Mouse (Mus musculus): Measurements from ENCODE around the gene Itgb4. TPM values are rescaled to one million over a fixed set of nuclear protein-coding genes. Genes with fewer than 3 reads are reported as not detected.

Gene Itgb4
- polyA plus RNA-seq, 1 experiment from 2014 or later = 7.8 TPM

DNA sequence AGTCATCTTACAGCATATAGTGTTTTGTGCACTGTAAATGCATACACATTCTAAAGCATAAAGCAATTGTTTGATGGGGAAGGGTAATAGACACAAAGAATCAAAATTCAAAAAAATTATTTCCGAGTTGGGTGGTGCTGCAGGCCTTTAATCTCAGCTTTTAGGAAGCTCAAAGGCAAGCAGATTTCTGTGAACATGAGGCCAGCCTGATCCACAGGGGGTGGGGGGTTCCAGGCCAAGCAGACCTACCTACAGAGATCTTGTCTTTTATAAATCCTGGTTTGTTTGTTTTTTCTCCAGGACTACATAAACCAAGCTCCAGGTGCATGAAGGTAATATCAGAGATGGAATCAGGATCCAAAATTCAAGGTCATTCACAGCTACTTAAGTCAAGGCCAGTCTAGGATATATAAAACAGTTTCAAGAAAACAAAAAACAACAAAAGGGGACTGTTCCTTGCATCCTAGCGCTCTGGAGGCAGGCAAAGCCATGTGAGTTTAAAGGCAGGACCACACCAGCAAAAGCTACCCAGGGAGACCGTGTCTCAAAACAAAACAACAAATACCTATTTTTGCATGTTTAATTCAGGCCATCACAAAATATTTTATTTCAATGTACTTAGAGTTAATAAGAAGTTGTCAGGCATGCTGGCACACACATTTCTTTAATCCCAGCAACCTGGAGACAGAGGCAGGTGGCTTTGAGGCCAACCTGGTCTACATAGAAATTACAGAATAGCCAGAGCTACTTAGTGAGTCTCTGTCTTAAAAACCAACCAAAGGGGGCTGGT is 50.7 kb downstream of the Itgb4 start:
- DNase-seq (ENCODE audit: low spot score) = no peak

DNA sequence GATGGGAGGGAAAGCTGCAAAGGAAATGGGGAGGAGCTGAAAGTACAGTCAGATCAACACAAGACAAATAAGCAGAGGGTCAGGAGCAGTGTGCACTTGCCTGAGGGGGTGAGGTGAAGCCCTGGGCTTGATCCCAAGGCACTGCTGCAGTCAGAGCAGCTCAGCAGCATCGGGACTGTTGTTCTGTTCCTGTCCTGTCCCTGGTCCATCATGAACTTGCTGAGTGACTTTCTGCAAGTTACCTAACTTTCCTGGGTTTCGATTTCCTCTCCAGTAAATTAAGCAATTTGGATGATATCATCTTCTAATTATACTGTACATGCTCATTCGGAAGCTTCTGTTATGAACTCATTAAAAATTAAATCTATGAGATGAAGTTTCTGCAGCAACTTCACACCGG is 53.2 kb downstream of the Itgb4 start, which contains the start of gene H3f3b:
Gene H3f3b, minus strand, starts transcription at position 207 of the 400 bp plus-strand sequence.
- no peak for DNase-seq (ENCODE audit: low spot score)

DNA sequence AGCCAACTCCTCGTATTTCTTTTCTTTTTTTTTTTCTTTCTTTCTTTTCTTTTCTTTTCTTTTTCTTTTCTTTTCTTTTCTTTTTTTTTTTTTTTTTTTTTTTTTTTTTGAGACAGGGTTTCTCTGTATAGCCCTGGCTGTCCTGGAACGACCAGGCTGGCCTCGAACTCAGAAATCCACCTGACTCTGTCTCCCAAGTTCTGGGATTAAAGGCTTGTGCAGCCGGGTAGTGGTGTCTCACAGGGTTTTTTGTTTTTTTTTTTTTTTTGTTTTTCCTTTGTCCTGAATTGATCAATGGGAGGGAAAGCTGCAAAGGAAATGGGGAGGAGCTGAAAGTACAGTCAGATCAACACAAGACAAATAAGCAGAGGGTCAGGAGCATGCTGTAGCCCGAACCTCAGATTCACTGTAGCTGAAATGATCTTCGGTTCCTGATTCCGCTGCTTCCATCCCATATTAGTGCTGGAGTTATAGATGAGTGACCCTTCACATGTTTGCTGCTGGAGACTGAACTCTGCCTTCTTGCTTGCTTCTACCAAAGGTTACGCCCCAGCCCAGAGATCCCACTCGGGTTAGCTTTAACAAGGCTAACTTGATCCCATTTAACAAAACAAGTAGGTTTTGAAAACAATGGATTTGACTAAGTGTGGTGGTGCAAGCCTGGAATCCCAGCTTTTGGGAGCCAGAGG is 53.8 kb downstream of the Itgb4 start:
- no peak for DNase-seq (ENCODE audit: low spot score)

DNA sequence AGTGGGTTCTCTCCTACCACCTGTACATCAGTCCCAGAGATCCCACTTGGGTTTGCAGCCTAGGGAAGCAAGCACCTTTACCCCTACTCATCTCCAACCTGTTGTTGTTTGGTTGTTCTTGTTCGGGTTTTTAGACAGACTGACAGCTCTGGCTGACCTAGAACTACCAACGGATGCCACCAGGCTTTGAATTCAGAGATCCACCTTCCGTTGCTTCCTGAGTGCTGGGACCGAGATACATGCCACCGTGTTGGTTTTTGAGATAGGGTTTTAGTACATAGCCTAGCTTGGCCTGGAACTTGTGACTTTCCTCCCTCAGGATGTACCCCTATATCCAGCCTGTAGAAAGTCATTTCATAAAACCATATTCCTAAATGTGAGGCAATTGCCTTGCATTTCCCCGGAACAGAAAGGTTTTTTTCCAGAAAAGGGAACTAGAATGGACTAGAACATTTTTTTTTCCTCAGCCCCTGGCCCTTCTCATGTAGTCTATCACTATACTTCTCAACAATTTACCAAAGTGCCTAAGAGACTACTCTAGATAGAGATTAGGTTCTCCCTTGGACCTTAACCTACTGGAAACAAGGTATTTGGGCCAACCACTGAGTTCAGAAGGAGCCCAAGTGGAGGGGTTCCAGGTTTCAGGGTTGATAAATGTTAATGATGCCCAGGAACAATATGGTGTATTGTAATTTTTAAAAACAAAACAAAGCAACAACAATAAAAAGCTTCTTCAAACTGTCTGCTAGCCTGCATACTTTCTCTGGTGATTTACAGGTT is 54.8 kb downstream of the Itgb4 start:
- DNase-seq (ENCODE audit: low spot score) = no peak

DNA sequence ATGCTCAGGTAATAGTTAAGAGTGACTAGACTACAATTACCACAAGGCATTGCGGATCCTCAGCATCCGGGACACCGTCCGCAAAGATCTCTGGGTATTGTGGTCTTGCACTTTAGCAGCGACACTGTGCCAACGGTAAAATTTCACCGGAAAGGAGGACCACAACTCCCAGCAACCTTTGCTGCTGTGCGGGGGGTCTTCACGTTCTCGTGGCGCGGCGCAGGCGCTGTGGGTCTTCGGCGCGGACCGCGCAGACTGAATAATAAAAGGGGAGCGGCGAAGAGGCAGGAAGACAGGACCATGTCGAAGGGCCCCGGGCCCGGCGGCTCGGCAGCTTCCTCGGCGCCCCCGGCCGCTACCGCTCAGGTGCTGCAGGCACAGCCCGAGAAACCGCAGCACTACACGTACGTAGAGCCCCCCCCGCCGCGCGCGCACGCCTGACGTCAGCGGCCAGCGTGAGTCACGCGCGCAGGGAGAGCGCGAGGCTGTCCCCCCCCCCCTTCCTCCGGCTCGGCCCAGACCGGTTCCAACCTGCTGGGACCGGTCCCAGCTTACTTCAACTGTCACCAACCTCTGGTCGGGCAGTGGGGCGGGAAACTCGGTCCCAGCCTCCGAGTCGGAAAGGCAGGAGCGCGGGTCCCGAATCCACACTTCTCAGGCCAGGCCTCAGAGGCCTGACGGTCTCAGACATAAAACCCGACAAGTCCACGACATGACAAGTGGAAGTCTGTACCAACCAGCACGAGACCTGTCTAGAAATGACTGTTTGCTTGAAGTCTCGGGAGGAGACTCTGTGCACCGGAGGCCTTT is 55.8 kb downstream of the Itgb4 start, which contains the start of gene Unk:
Gene Unk, plus strand, starts transcription at position 235 of the 810 bp plus-strand sequence.
- peak; percentile 99 for DNase-seq (ENCODE audit: low spot score)

DNA sequence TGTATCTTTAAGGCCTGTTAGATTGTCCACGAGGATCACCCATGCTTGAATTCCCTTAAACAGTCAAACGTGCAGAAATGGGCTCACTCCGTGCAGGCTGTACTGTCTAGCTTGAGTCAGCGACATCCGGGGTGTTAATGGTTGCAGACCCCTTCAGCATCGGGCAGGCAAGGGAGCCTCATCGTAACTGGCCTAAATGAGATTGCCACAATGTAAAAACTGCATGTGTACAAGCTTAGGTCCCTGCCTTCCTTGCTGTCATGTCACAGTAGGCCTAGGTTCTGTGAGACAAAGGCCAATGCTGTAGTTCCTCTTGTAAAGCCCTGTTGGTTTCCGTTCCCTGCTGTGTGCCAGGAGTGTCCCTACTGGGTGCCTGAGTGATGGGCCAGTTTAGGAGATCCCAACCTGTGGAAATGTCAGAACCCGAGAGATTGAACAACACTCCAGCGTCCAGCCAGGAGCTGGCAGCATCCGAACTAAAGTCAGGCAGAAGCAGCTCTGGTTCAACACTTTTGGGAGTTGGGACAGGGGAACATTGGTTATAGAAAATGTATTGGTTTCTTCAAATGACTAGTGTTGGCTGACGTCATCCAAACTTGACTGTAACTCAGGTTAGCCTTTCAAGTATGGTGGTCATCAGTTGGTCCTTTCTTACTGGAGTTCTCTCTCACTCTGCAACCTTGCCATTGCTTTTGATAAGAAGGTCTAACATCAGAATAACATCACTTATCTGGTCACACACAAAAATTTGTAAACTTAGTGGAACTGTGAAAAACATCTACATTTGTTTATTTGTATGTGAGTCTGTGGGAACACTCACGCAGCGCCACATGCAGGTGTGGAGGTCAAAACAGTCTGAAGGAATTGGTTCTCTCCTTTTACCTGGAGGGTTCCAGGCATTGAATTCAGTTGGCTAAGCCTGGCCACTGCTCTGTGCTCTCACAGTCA is 56.7 kb downstream of the Itgb4 start:
- DNase-seq (ENCODE audit: low spot score) = no peak

DNA sequence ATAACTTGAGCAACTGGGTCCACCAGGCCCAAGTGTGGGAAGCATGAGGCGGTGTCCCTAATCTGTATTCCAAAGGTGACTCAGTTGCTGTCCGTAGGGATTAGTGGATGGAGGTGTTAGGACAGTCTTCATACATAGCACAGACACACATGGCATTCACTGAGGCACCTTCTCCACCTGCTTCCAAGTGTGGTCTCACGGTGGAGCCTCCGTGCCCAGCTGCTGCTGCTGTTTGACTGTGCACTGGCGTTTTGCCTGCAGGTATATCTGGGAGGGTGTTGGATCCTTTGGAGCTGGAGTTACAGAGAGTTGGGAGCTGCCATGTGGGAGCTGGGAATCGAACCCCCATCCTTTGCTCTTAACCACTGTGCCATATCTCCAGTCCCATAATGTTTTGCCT is 60.1 kb downstream of the Itgb4 start:
- no peak for DNase-seq (ENCODE audit: low spot score)

DNA sequence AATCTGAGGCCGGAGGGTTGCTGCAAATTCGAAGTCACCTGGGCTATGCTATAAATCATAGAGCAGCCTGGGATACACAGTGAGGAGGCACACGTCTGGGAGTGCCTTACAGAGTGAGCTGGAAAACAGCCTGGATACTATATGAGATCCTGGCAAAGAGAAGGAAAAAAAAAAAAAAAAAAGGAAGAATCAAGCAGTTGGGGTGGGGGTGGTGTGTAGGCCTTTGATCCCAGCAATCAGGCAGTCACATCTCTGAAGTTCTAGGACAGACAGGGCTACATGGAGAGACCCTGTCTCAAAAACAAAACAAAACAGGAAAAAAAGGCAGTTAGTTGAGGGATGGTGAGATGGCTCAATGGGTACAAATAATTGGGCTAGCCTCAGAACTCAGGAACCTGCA is 62.2 kb downstream of the Itgb4 start:
- DNase-seq (ENCODE audit: low spot score) = no peak

DNA sequence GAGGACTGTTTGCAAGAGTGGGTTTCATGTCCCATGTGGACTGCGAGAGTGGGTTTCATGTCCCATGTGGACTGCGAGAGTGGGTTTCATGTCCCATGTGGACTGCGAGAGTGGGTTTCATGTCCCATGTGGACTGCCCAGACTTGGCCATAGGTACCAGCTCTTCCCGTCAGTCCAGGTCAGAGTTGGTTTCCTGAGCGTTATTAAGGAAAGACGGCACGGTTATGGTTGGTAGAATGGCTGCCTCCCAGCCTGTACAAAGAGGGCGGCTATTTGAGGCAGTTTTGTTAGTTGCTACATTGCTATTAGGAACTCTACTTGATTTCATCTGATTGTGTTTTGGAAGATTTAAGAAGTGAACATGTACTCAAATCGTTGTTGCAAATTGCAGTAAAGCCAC is 63.3 kb downstream of the Itgb4 start:
- no peak for DNase-seq (ENCODE audit: low spot score)

DNA sequence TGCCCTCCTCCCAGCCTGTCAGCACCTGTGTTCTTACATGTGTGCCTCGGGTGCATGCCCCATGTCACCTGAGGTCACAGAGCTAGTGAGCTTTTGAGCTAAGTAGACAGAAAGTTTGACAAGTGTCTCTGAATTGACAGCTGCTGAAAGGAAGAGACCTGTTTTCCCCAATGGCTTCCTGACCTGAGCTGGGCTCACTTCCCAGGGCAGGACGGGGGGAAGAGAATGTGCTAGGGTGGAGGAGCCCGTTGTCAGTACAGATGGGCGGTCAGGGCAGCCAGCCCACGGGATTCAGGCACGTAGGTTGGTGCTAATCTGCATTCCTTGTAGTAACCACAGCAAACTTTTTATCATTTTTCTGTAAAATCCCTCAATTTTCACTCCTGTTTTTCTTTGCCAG is 66.1 kb downstream of the Itgb4 start:
- no peak for DNase-seq (ENCODE audit: low spot score)

DNA sequence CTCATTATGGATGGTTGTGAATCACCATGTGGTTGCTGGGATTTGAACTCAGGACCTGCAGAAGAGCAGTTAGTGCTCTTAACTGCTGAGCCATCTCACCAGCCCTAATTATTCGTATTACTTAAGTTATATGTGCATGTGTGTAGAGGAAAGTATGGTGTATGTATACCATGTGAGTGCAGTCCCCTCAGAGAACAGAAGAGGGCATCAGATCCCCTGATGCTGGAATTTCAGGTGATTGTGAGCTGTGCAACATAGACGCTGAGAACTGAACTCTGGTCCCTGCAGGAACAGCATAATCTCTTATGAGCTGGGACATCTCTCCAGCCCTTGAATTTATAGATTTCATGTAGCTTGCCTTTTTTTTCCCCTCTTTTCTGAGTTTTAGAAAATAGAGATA is 67.3 kb downstream of the Itgb4 start:
- DNase-seq (ENCODE audit: low spot score) = no peak

DNA sequence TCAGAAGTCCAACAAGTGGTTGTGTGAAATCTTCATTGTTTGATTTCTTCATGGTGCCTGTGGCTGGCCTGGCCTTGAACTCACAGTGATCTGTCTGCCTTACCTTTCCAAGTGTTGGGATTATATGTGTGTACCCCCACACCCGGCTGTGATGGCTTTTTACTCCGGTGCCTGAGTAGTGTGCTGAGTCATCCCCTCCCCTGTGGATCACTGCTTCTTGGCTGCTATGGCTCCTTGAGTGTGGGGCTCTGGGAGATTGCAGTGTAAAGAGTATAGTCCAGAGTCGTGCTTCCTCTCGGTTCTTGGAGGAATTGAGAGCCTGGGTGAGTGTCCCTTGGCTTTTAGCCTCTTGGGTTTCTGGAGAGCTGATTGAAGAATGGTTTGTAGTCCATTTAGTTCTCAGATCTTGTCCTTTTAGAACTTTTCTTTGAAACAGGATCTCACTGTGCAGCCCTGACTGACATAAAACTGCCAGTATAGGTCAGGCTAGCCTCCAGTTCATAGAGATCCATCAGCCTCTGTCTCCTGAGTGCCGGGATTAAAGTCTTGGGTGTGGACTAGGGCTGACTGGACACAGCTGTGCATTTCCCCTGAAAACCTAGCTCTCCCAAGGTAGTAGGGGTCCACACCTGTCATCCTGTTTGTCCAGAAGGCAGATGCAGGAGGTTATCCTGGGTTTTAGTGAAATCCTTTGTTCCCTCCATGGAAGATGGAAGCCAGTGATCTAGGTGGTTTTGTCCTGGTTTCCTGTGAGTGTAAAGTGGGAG is 68.0 kb downstream of the Itgb4 start:
- DNase-seq (ENCODE audit: low spot score) = no peak

DNA sequence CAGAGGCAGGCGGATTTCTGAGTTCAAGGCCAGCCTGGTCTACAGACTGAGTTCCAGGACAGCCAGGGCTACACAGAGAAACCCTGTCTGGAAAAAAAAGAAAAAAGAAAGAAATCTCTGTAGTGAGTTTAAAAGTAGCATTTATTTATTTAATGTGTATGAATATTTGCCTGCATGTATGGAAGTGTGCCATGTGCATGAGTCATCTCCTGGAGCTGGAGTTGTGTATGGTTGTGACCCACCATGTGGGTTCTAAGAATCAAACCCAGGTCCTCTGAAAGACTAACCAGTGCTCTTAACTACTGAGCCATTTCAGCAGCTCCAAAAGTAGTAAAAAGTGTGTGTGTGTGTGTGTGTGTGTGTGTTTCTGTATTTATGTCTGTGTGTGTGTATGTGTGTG is 68.8 kb downstream of the Itgb4 start:
- DNase-seq (ENCODE audit: low spot score) = no peak

DNA sequence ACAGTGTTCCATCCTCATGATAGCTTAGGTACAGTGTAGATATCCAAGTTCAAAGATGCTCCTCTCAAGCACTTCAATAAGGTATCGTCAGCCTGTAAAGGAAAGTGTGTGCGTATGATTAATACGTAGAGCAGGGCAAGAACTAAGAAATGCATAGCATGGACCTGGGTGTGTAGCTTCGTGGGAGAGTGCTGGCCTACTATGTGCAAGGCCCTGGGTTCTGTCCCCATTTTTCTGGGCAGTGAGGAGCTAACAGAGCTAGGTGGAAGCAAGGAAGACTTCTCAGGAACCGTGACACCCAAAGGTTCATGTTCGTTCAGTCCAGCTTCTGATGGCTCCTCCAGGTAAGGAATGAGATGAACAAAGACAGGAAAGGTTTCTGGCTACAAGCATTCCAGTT is 70.7 kb downstream of the Itgb4 start:
- DNase-seq (ENCODE audit: low spot score) = no peak

DNA sequence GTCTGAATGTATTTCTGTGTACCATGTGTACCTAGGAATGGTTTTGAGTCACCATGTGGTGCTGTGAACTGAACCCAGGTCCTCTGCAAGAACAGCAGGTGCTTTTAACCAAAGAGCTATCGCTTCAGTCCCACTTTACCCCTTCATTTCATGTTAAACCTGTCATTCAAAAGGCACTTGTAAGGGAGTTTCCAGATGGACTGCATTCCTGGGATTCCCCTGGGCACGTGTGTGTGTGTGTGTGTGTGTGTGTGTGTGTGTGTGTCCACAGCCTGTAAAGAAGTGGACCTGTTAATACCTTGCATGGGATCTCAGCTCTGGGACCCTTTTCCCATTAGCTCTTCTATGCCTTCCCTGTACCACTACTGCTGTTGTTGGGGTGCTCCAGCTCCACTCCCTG is 75.1 kb downstream of the Itgb4 start:
- DNase-seq (ENCODE audit: low spot score) = no peak

DNA sequence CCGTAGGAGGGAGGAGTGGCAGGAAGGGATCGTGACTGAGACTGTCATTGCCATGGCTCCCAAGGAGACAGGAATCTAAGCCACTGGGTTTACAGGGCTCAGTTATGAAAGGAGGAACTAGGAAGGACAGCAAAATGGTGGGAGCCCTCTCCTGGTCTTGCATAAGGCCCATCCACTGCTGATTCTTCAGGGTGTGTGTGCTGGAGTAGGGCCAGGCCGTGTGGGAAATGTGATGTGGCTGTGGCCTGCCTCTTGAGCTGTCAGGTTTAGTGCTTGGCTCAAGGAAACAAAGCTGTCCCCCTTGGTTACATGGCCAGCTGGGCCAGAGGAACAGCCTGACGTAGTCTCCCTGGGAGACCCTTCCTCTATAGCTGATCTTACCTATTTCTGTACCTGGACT is 75.7 kb downstream of the Itgb4 start:
- no peak for DNase-seq (ENCODE audit: low spot score)

DNA sequence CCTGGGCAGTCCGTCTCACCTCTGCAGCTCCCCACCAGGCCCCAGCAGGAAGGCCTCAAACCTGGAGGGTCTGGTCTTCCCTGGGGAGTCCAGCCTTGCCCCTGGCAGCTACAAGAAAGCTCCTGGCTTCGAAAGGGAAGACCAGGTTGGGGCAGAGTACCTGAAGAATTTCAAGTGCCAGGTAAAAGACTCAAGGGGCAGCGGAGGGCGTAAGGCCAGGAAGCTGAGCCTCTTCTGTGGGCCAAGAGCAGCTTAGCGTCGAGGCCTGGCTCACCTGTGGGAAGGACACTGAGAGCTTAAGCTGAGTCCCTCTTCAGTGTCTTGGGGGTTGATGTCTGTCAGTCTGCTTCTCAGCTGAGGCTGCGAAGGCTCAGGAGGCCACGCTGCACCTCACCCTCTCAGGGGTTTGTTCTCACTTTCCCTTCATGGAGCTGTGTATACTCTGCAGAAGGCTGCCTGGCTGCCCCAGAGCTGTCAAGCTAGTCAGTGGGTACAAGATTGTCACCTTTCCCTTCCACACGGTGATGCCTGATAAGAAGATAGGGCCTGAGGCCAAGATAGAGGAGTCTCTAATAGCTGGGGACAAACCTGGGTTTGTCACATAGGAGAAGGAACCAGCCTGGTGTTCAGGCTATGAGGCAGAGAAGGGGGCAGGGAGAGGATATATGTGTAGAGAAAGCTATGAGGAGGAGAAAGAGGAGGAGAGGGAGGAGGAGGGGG is 79.2 kb downstream of the Itgb4 start:
- DNase-seq (ENCODE audit: low spot score) = no peak

DNA sequence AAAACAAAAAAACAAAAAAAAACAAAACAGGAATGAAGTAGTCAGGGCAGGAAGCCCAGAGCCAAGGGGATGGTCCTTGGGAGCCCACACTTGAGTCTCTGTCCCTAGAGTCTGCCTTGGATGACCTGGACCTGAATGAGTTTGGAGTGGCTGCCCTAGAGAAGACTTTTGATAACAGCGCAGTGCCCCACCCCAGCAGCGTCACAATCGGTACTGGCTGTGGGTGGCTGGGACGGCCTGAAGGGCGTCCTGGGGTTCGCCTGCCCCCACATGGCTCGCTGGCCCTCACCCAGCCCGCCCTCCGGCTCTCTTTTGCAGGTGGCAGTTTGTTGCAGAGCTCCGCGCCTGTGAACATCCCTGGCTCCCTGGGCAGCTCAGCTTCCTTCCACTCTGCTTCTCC is 81.4 kb downstream of the Itgb4 start:
- no peak for DNase-seq (ENCODE audit: low spot score)

Measured in thymus, postnatal 0 days (tissue).